Mouse (Mus musculus): ENCODE data around the gene Smad3.

Smad3 gene

GRCm38 (mm10) chr9:63757865-63758440, at the start of gene Smad3:
TSS of gene Smad3 (minus strand) at chr9:63757994.
- DNase-seq: peak; percentile 80

GRCm38 (mm10) chr9:63804847-63805246, 47.1 kb upstream of the Smad3 start:
- no peak for DNase-seq

- DNase-seq: no peak
Measured at GRCm38 (mm10) chr9:63803181-63803591, 45.4 kb upstream of the Smad3 start.

- DNase-seq: no peak
Measured at GRCm38 (mm10) chr9:63802504-63802903, 44.7 kb upstream of the Smad3 start.

GRCm38 (mm10) chr9:63802080-63802479, 44.3 kb upstream of the Smad3 start:
- DNase-seq: no peak

- DNase-seq: no peak
Measured at GRCm38 (mm10) chr9:63796429-63796828, 38.6 kb upstream of the Smad3 start.

GRCm38 (mm10) chr9:63793731-63794495, 36.1 kb upstream of the Smad3 start:
- no peak for DNase-seq

- DNase-seq: no peak
Measured at GRCm38 (mm10) chr9:63791716-63792115, 33.9 kb upstream of the Smad3 start.

GRCm38 (mm10) chr9:63791275-63791674, 33.5 kb upstream of the Smad3 start:
- no peak for DNase-seq

- DNase-seq: no peak
Measured at GRCm38 (mm10) chr9:63790222-63790621, 32.4 kb upstream of the Smad3 start.

- DNase-seq: no peak
Measured at GRCm38 (mm10) chr9:63789386-63789785, 31.6 kb upstream of the Smad3 start.

GRCm38 (mm10) chr9:63787606-63788005, 29.8 kb upstream of the Smad3 start:
- DNase-seq: no peak

GRCm38 (mm10) chr9:63787086-63787485, 29.3 kb upstream of the Smad3 start:
- DNase-seq: no peak

GRCm38 (mm10) chr9:63786026-63786670, 28.4 kb upstream of the Smad3 start:
- no peak for DNase-seq

- DNase-seq: no peak
Measured at GRCm38 (mm10) chr9:63785492-63785891, 27.7 kb upstream of the Smad3 start.

GRCm38 (mm10) chr9:63784597-63784996, 26.8 kb upstream of the Smad3 start:
- DNase-seq: no peak

GRCm38 (mm10) chr9:63782744-63783143, 24.9 kb upstream of the Smad3 start:
- DNase-seq: no peak

GRCm38 (mm10) chr9:63781714-63782464, 24.1 kb upstream of the Smad3 start:
- DNase-seq: no peak

GRCm38 (mm10) chr9:63779950-63780887, 22.4 kb upstream of the Smad3 start:
- no peak for DNase-seq

GRCm38 (mm10) chr9:63776735-63777134, 18.9 kb upstream of the Smad3 start:
- no peak for DNase-seq

- no peak for DNase-seq
Measured at GRCm38 (mm10) chr9:63774854-63775483, 17.2 kb upstream of the Smad3 start.

- no peak for DNase-seq
Measured at GRCm38 (mm10) chr9:63772452-63772851, 14.7 kb upstream of the Smad3 start.
